Mouse (Mus musculus): ENCODE measurements at regions not wholly inside any gene's neighbourhood (a gene's known extent, or its start where the extent isn't known, plus 50 kb on each side); places are given as distances from the start of the nearest gene placed in this dataset.
"Not testable (repeated sequence)": the region's sequence is repeated elsewhere in the genome, so short reads cannot be mapped to it uniquely, and the experiment has no call there.

GRCm38 (mm10) chr13:26951461-26951860, 105.9 kb upstream of the Prl start:
- H3K27me3 ChIP-seq (ENCODE audit: insufficient read depth, low read length), result no peaks in the 10 kb centered on the region
- H3K27ac ChIP-seq (ENCODE audit: low read depth, low read length), result no peak overlapping the region
- H3K9me3 ChIP-seq (ENCODE audit: low read length), result no peaks in the 10 kb centered on the region
- no peaks in the 10 kb centered on the region for H3K4me1 ChIP-seq (ENCODE audit: insufficient read depth)
- 87% methylated on average over 2 of the region's 2 CpGs for WGBS
- no peak for DNase-seq
- no peak for TF ChIP-seq CTCF (IDR thresholded peaks at IDR 0.05; ENCODE audit: low read depth)
- ATAC-seq, result peak; percentile 27; the same call in 1 of the 2 replicates
- H3K9ac ChIP-seq, result no peak overlapping the region
- H3K4me2 ChIP-seq (ENCODE audit: low read depth), result no peak overlapping the region
- H3K4me3 ChIP-seq (ENCODE audit: low read depth, low read length), result no peak overlapping the region
- no peaks in the 10 kb centered on the region for H3K36me3 ChIP-seq (ENCODE audit: insufficient read depth)

- Histone ChIP-seq H3K27ac (ENCODE audit: low read depth, low read length) (no peak overlapping the region), H3K4me2 (ENCODE audit: low read depth) (no peak overlapping the region), H3K9me3 (ENCODE audit: low read length) (no peaks in the 10 kb centered on the region), H3K36me3 (ENCODE audit: insufficient read depth) (no peaks in the 10 kb centered on the region), H3K4me3 (ENCODE audit: low read depth, low read length) (no peak overlapping the region), H3K9ac (no peak overlapping the region), H3K4me1 (ENCODE audit: insufficient read depth) (no peaks in the 10 kb centered on the region), H3K27me3 (ENCODE audit: insufficient read depth, low read length) (no peaks in the 10 kb centered on the region)
- ATAC-seq (no peak), DNase-seq (no peak)
- 91% methylated on average over 2 of the region's 2 CpGs for WGBS
- no peak for TF ChIP-seq CTCF (IDR thresholded peaks at IDR 0.05; ENCODE audit: low read depth)
These were observed 103.5 kb upstream of the Prl start for GRCm38 (mm10) chr13:26953834-26954233.

DNA sequence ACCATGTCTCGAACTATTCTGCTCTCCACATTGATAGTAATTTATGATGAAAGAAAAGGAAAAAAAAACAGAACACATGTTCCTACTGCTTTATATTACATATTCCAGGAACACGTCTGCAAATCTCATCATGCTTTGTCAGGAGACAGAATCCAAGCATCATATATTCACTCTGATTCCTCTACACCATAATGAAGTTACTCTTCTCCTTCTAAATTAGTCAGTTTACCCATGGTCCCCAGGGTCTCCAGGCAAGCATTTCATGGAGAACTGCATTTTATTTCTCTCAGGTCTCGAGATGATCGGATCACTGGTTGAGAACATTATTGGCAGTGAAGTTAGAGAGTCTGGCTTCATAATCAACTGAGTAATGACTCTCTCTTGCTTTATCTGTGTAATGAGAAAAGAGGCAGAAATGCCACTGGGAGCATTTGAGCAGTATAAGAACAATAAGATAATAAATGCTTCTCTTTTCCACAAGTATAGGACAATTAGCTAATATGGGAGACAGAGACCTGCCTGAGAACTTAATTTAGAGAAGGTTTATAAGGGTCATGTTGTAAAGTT, 97.8 kb upstream of the Prl start:
- no peak overlapping the region for H3K4me2 ChIP-seq (ENCODE audit: low read depth)
- no peak overlapping the region for H3K9ac ChIP-seq
- TF ChIP-seq CTCF (IDR thresholded peaks at IDR 0.05; ENCODE audit: low read depth), result no peak
- DNase-seq (no peak), ATAC-seq (no peak)
- H3K4me1 ChIP-seq (ENCODE audit: insufficient read depth), result no peaks in the 10 kb centered on the region
- H3K27me3 ChIP-seq (ENCODE audit: insufficient read depth, low read length), result no peaks in the 10 kb centered on the region
- no peak overlapping the region for H3K4me3 ChIP-seq (ENCODE audit: low read depth, low read length)
- 84% methylated on average over 4 of the region's 4 CpGs for WGBS
- no peaks in the 10 kb centered on the region for H3K36me3 ChIP-seq (ENCODE audit: insufficient read depth)
- H3K27ac ChIP-seq (ENCODE audit: low read depth, low read length), result no peak overlapping the region
- H3K9me3 ChIP-seq (ENCODE audit: low read length), result no peaks in the 10 kb centered on the region

GRCm38 (mm10) chr13:26960531-26960930, 96.8 kb upstream of the Prl start:
- H3K36me3 ChIP-seq (ENCODE audit: insufficient read depth); H3K4me1 ChIP-seq (ENCODE audit: insufficient read depth); H3K4me2 ChIP-seq (ENCODE audit: low read depth); DNase-seq; H3K9me3 ChIP-seq (ENCODE audit: low read length); ATAC-seq; H3K27me3 ChIP-seq (ENCODE audit: insufficient read depth, low read length); H3K4me3 ChIP-seq (ENCODE audit: low read depth, low read length); H3K27ac ChIP-seq (ENCODE audit: low read depth, low read length); H3K9ac ChIP-seq: not testable (repeated sequence)

GRCm38 (mm10) chr13:26976024-26976423, 81.3 kb upstream of the Prl start:
- Histone ChIP-seq H3K4me3 (ENCODE audit: low read depth, low read length) (no peak overlapping the region), H3K27ac (ENCODE audit: low read depth, low read length) (no peak overlapping the region), H3K9me3 (ENCODE audit: low read length) (no peaks in the 10 kb centered on the region), H3K9ac (no peak overlapping the region), H3K4me1 (ENCODE audit: insufficient read depth) (no peaks in the 10 kb centered on the region), H3K4me2 (ENCODE audit: low read depth) (no peak overlapping the region), H3K27me3 (ENCODE audit: insufficient read depth, low read length) (no peaks in the 10 kb centered on the region), H3K36me3 (ENCODE audit: insufficient read depth) (no peaks in the 10 kb centered on the region)
- DNase-seq, result no peak
- WGBS, result 100% methylated on average over 1 of the region's 1 CpGs
- TF ChIP-seq CTCF (IDR thresholded peaks at IDR 0.05; ENCODE audit: low read depth), result no peak
- no peak for ATAC-seq

DNA sequence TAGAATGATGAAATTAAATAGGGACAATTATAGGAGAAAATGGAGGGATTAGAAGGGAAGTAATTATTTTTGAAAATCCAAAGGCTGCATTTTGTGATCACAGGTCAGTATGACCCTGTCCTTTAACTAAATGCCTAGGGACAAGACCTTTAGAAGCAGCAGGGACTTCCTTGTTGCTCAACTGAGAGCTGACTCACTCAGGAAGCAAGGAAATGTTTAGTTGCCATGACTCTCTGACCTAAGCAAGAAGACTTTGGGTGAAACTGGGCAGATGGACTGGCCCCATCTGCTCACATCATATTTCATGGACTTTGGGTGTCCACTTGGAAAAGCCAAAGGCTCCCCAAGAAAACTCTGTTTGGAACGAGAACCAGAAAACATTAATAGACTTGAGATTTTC, 76.9 kb upstream of the Prl start:
- H3K27ac ChIP-seq (ENCODE audit: low read depth, low read length), result no peak overlapping the region
- no peaks in the 10 kb centered on the region for H3K4me1 ChIP-seq (ENCODE audit: insufficient read depth)
- ATAC-seq (no peak), DNase-seq (no peak)
- H3K4me2 ChIP-seq (ENCODE audit: low read depth), result no peak overlapping the region
- no peaks in the 10 kb centered on the region for H3K27me3 ChIP-seq (ENCODE audit: insufficient read depth, low read length)
- TF ChIP-seq CTCF (IDR thresholded peaks at IDR 0.05; ENCODE audit: low read depth), result no peak
- H3K9ac ChIP-seq, result no peak overlapping the region
- H3K36me3 ChIP-seq (ENCODE audit: insufficient read depth), result no peaks in the 10 kb centered on the region
- no peak overlapping the region for H3K4me3 ChIP-seq (ENCODE audit: low read depth, low read length)
- H3K9me3 ChIP-seq (ENCODE audit: low read length), result no peaks in the 10 kb centered on the region
- 100% methylated on average over 1 of the region's 1 CpGs for whole genome bisulfite sequencing

Measured in forebrain, postnatal 0 days (tissue).